Mouse (Mus musculus): ENCODE results near the gene Sh3pxd2a. TPM values are rescaled to one million over a fixed set of nuclear protein-coding genes. Genes with fewer than 3 reads are reported as not detected.

Sh3pxd2a gene
- polyA plus RNA-seq, 1 experiment from 2014 or later: 8.7 TPM

GRCm38 (mm10) chr19:47439726-47440434, 24.3 kb downstream of the Sh3pxd2a start:
- no peak for ATAC-seq (ENCODE audit: low FRiP score, low TSS enrichment)
- Histone ChIP-seq H3K9ac (ENCODE audit: low read depth, low read length) (no peak overlapping the region), H3K4me1 (ENCODE audit: control insufficient read depth, insufficient read depth, low read length) (peaks cover 23% of the 10 kb centered on the region), H3K36me3 (ENCODE audit: control insufficient read depth, insufficient read depth, low read length) (no peaks in the 10 kb centered on the region), H3K4me2 (replicated peaks; ENCODE audit: low read depth, low read length) (no peak overlapping the region), H3K27ac (ENCODE audit: low read depth, low read length) (no peak overlapping the region), H3K9me3 (ENCODE audit: control insufficient read depth, low read length) (no peaks in the 10 kb centered on the region), H3K4me3 (ENCODE audit: low read length) (no peak overlapping the region), H3K27me3 (ENCODE audit: control insufficient read depth, insufficient read depth, low read length) (no peaks in the 10 kb centered on the region)
- WGBS: 85% methylated on average over 9 of the region's 9 CpGs

- ATAC-seq (ENCODE audit: low FRiP score, low TSS enrichment): peak; percentile 22; the same call in 1 of the 2 replicates
- Histone ChIP-seq H3K27ac (ENCODE audit: low read depth, low read length) (no peak overlapping the region), H3K4me1 (ENCODE audit: control insufficient read depth, insufficient read depth, low read length) (peaks cover 9% of the 10 kb centered on the region), H3K9me3 (ENCODE audit: control insufficient read depth, low read length) (no peaks in the 10 kb centered on the region), H3K4me2 (replicated peaks; ENCODE audit: low read depth, low read length) (no peak overlapping the region), H3K27me3 (ENCODE audit: control insufficient read depth, insufficient read depth, low read length) (no peaks in the 10 kb centered on the region), H3K4me3 (ENCODE audit: low read length) (no peak overlapping the region), H3K9ac (ENCODE audit: low read depth, low read length) (no peak overlapping the region), H3K36me3 (ENCODE audit: control insufficient read depth, insufficient read depth, low read length) (no peaks in the 10 kb centered on the region)
- 54% methylated on average over 5 of the region's 5 CpGs for WGBS
Measured at GRCm38 (mm10) chr19:47438445-47438844, 25.8 kb downstream of the Sh3pxd2a start.

- H3K4me3 ChIP-seq (ENCODE audit: low read length): no peak overlapping the region
- H3K27me3 ChIP-seq (ENCODE audit: control insufficient read depth, insufficient read depth, low read length): no peaks in the 10 kb centered on the region
- no peaks in the 10 kb centered on the region for H3K36me3 ChIP-seq (ENCODE audit: control insufficient read depth, insufficient read depth, low read length)
- peaks cover 15% of the 10 kb centered on the region for H3K4me1 ChIP-seq (ENCODE audit: control insufficient read depth, insufficient read depth, low read length)
- H3K9me3 ChIP-seq (ENCODE audit: control insufficient read depth, low read length): no peaks in the 10 kb centered on the region
- no peak overlapping the region for H3K4me2 ChIP-seq (replicated peaks; ENCODE audit: low read depth, low read length)
- H3K9ac ChIP-seq (ENCODE audit: low read depth, low read length): no peak overlapping the region
- 92% methylated on average over 4 of the region's 4 CpGs for WGBS
- ATAC-seq (ENCODE audit: low FRiP score, low TSS enrichment): no peak
- H3K27ac ChIP-seq (ENCODE audit: low read depth, low read length): no peak overlapping the region
Measured at GRCm38 (mm10) chr19:47437040-47437439, 27.2 kb downstream of the Sh3pxd2a start.

GRCm38 (mm10) chr19:47436236-47436635, 28.0 kb downstream of the Sh3pxd2a start:
- no peak for ATAC-seq (ENCODE audit: low FRiP score, low TSS enrichment)
- 90% methylated on average over 8 of the region's 8 CpGs for WGBS

GRCm38 (mm10) chr19:47434655-47435054, 29.5 kb downstream of the Sh3pxd2a start:
- H3K36me3 ChIP-seq (ENCODE audit: control insufficient read depth, insufficient read depth, low read length): no peaks in the 10 kb centered on the region
- no peak overlapping the region for H3K4me3 ChIP-seq (ENCODE audit: low read length)
- WGBS: 94% methylated on average over 14 of the region's 14 CpGs
- ATAC-seq (ENCODE audit: low FRiP score, low TSS enrichment): no peak
- H3K27me3 ChIP-seq (ENCODE audit: control insufficient read depth, insufficient read depth, low read length): no peaks in the 10 kb centered on the region
- H3K4me1 ChIP-seq (ENCODE audit: control insufficient read depth, insufficient read depth, low read length): peaks cover 16% of the 10 kb centered on the region
- no peak overlapping the region for H3K27ac ChIP-seq (ENCODE audit: low read depth, low read length)
- no peak overlapping the region for H3K4me2 ChIP-seq (replicated peaks; ENCODE audit: low read depth, low read length)
- no peaks in the 10 kb centered on the region for H3K9me3 ChIP-seq (ENCODE audit: control insufficient read depth, low read length)
- no peak overlapping the region for H3K9ac ChIP-seq (ENCODE audit: low read depth, low read length)

More at GRCm38 (mm10) chr19:47436236-47436635, 28.0 kb downstream of the Sh3pxd2a start:
- Histone ChIP-seq H3K4me2 (replicated peaks; ENCODE audit: low read depth, low read length) (no peak overlapping the region), H3K27me3 (ENCODE audit: control insufficient read depth, insufficient read depth, low read length) (no peaks in the 10 kb centered on the region), H3K9ac (ENCODE audit: low read depth, low read length) (no peak overlapping the region), H3K4me3 (ENCODE audit: low read length) (no peak overlapping the region), H3K4me1 (ENCODE audit: control insufficient read depth, insufficient read depth, low read length) (peaks cover 16% of the 10 kb centered on the region), H3K9me3 (ENCODE audit: control insufficient read depth, low read length) (no peaks in the 10 kb centered on the region), H3K27ac (ENCODE audit: low read depth, low read length) (no peak overlapping the region), H3K36me3 (ENCODE audit: control insufficient read depth, insufficient read depth, low read length) (no peaks in the 10 kb centered on the region)

GRCm38 (mm10) chr19:47432339-47432738, 31.9 kb downstream of the Sh3pxd2a start:
- no peak overlapping the region for H3K9ac ChIP-seq (ENCODE audit: low read depth, low read length)

GRCm38 (mm10) chr19:47431189-47431931, 32.8 kb downstream of the Sh3pxd2a start:
- H3K9ac ChIP-seq (ENCODE audit: low read depth, low read length): no peak overlapping the region
- WGBS: 84% methylated on average over 11 of the region's 11 CpGs
- no peak overlapping the region for H3K4me3 ChIP-seq (ENCODE audit: low read length)
- no peak for ATAC-seq (ENCODE audit: low FRiP score, low TSS enrichment)
- H3K36me3 ChIP-seq (ENCODE audit: control insufficient read depth, insufficient read depth, low read length): no peaks in the 10 kb centered on the region
- no peaks in the 10 kb centered on the region for H3K27me3 ChIP-seq (ENCODE audit: control insufficient read depth, insufficient read depth, low read length)
- H3K4me2 ChIP-seq (replicated peaks; ENCODE audit: low read depth, low read length): no peak overlapping the region
- peaks cover 27% of the 10 kb centered on the region for H3K4me1 ChIP-seq (ENCODE audit: control insufficient read depth, insufficient read depth, low read length)
- H3K27ac ChIP-seq (ENCODE audit: low read depth, low read length): no peak overlapping the region
- H3K9me3 ChIP-seq (ENCODE audit: control insufficient read depth, low read length): no peaks in the 10 kb centered on the region

More at GRCm38 (mm10) chr19:47432339-47432738, 31.9 kb downstream of the Sh3pxd2a start:
- Histone ChIP-seq H3K4me2 (replicated peaks; ENCODE audit: low read depth, low read length) (no peak overlapping the region), H3K27me3 (ENCODE audit: control insufficient read depth, insufficient read depth, low read length) (no peaks in the 10 kb centered on the region), H3K36me3 (ENCODE audit: control insufficient read depth, insufficient read depth, low read length) (no peaks in the 10 kb centered on the region), H3K4me1 (ENCODE audit: control insufficient read depth, insufficient read depth, low read length) (peaks cover 27% of the 10 kb centered on the region), H3K27ac (ENCODE audit: low read depth, low read length) (0 out of 2 replicates have a peak overlapping the region, but pooled peaks have one; percentile 21), H3K4me3 (ENCODE audit: low read length) (no peak overlapping the region), H3K9me3 (ENCODE audit: control insufficient read depth, low read length) (no peaks in the 10 kb centered on the region)
- 31% methylated on average over 10 of the region's 10 CpGs for WGBS
- peak; percentile 36 for ATAC-seq (ENCODE audit: low FRiP score, low TSS enrichment)

- H3K9ac ChIP-seq (ENCODE audit: low read depth, low read length): no peak overlapping the region
- no peak for ATAC-seq (ENCODE audit: low FRiP score, low TSS enrichment)
- H3K36me3 ChIP-seq (ENCODE audit: control insufficient read depth, insufficient read depth, low read length): no peaks in the 10 kb centered on the region
- H3K27me3 ChIP-seq (ENCODE audit: control insufficient read depth, insufficient read depth, low read length): no peaks in the 10 kb centered on the region
- no peak overlapping the region for H3K4me3 ChIP-seq (ENCODE audit: low read length)
- H3K4me1 ChIP-seq (ENCODE audit: control insufficient read depth, insufficient read depth, low read length): peaks cover 27% of the 10 kb centered on the region
- no peaks in the 10 kb centered on the region for H3K9me3 ChIP-seq (ENCODE audit: control insufficient read depth, low read length)
- WGBS: 96% methylated on average over 2 of the region's 2 CpGs
- H3K27ac ChIP-seq (ENCODE audit: low read depth, low read length): no peak overlapping the region
- no peak overlapping the region for H3K4me2 ChIP-seq (replicated peaks; ENCODE audit: low read depth, low read length)
Measured at GRCm38 (mm10) chr19:47430160-47430559, 34.0 kb downstream of the Sh3pxd2a start.

- Histone ChIP-seq H3K27me3 (ENCODE audit: control insufficient read depth, insufficient read depth, low read length) (no peaks in the 10 kb centered on the region), H3K4me3 (ENCODE audit: low read length) (no peak overlapping the region), H3K36me3 (ENCODE audit: control insufficient read depth, insufficient read depth, low read length) (no peaks in the 10 kb centered on the region), H3K9ac (ENCODE audit: low read depth, low read length) (no peak overlapping the region), H3K27ac (ENCODE audit: low read depth, low read length) (peak overlapping the region; percentile 32; the same call in 1 of the 2 replicates), H3K4me1 (ENCODE audit: control insufficient read depth, insufficient read depth, low read length) (peaks cover 27% of the 10 kb centered on the region), H3K4me2 (replicated peaks; ENCODE audit: low read depth, low read length) (no peak overlapping the region), H3K9me3 (ENCODE audit: control insufficient read depth, low read length) (no peaks in the 10 kb centered on the region)
- ATAC-seq (ENCODE audit: low FRiP score, low TSS enrichment): no peak
- WGBS: 80% methylated on average over 3 of the region's 3 CpGs
Measured at GRCm38 (mm10) chr19:47429245-47429644, 35.0 kb downstream of the Sh3pxd2a start.
